In genomic region chr2:16359341-16359928, GRCm38 (mm10) we compare ENCODE assay signal across 9 mouse cellular contexts. TPM values are rescaled to one million over a fixed set of nuclear protein-coding genes. Genes with fewer than 3 reads are reported as not detected.
A peak's percentile ranks its signal among the peaks of the same experiment; 100 is the strongest.
DNase-seq lines count a peak whose midpoint lies in the region; ATAC-seq and TF ChIP-seq lines count a peak whose summit lies in the region.
"Had no signal": no experiment of that assay in that cellular context is flagged by ENCODE, and none has a peak within 500 bp of the region (broad histone marks: within the 10 kb centered on the region; RNA-seq: fewer than 3 reads in every experiment).

No protein-coding gene starts in this region.

- no peak for TF ChIP-seq CTCF in cortical plate, adult 2 months (IDR thresholded peaks at IDR 0.05; ENCODE audit: extremely low read depth, insufficient read depth, low read length)

- H3K27ac ChIP-seq in cortical plate, adult 2 months (ENCODE audit: insufficient read depth, low read length): no peak overlapping the region
- no peak overlapping the region for H3K27ac ChIP-seq in kidney, embryonic 16.5 days (ENCODE audit: low read length)
- H3K27ac ChIP-seq in midbrain, embryonic 16.5 days (ENCODE audit: low read length): no peak overlapping the region
- H3K27ac ChIP-seq: liver, embryonic 14.5 days had no signal

- DNase-seq in layer of hippocampus, adult 11-12 months (ENCODE audit: low spot score): peak; percentile 63
- no peak for DNase-seq in layer of hippocampus, postnatal 25 days (ENCODE audit: extremely low spot score in 1 of 2, low spot score in 1 of 2)
- DNase-seq in NIH3T3 (ENCODE audit: low read depth): peak; percentile 2
- DNase-seq in urinary bladder, postnatal 4 days (ENCODE audit: low spot score in 2 of 2): no peak

- H3K4me3 ChIP-seq in cortical plate, adult 2 months (ENCODE audit: insufficient read depth, low read length): peak overlapping the region; percentile 30; the same call in 1 of the 2 replicates
- H3K4me3 ChIP-seq in kidney, embryonic 16.5 days (ENCODE audit: low read length): peak overlapping the region; percentile 18
- peak overlapping the region; percentile 16 for H3K4me3 ChIP-seq in midbrain, embryonic 16.5 days (ENCODE audit: low read depth, low read length)

- H3K9me3 ChIP-seq in kidney, embryonic 16.5 days (ENCODE audit: low read length): no peaks in the 10 kb centered on the region
- no peaks in the 10 kb centered on the region for H3K9me3 ChIP-seq in midbrain, embryonic 16.5 days (replicated peaks; ENCODE audit: control insufficient read depth, low read length, poor library complexity, severe bottlenecking)

- no peaks in the 10 kb centered on the region for H3K27me3 ChIP-seq in kidney, embryonic 16.5 days (ENCODE audit: insufficient read depth, low read length)
- no peaks in the 10 kb centered on the region for H3K27me3 ChIP-seq in midbrain, embryonic 16.5 days (ENCODE audit: control insufficient read depth, insufficient read depth, low read depth, low read length)

- H3K4me2 ChIP-seq in kidney, embryonic 16.5 days (replicated peaks; ENCODE audit: low read depth, low read length): peak overlapping the region; percentile 44
- H3K4me2 ChIP-seq in midbrain, embryonic 16.5 days (ENCODE audit: low read length): peak overlapping the region; percentile 47; the same call in 1 of the 2 replicates

- H3K4me1 ChIP-seq in cortical plate, adult 2 months (ENCODE audit: control insufficient read depth, insufficient read depth, low read length): no peaks in the 10 kb centered on the region; the same call in 1 of the 2 replicates
- H3K4me1 ChIP-seq in kidney, embryonic 16.5 days (ENCODE audit: insufficient read depth, low read length): peaks cover 25% of the 10 kb centered on the region; the same call in 1 of the 2 replicates
- peaks cover 10% of the 10 kb centered on the region for H3K4me1 ChIP-seq in midbrain, embryonic 16.5 days (ENCODE audit: control insufficient read depth, insufficient read depth, low read length)

- no peak for ATAC-seq in kidney, embryonic 16.5 days (ENCODE audit: low FRiP score, low TSS enrichment)
- no peak for ATAC-seq in midbrain, embryonic 16.5 days
- ATAC-seq in megakaryocyte-erythroid progenitor cell, adult 5-6 weeks (replicated peaks; ENCODE audit: low FRiP score, low TSS enrichment, poor library complexity, severe bottlenecking): no peak

- WGBS in kidney, embryonic 16.5 days: 50% methylated on average over 3 of the region's 3 CpGs
- 66% methylated on average over 3 of the region's 3 CpGs for WGBS in midbrain, embryonic 16.5 days

- H3K9ac ChIP-seq in kidney, embryonic 16.5 days (replicated peaks; ENCODE audit: low read length): no peak overlapping the region
- no peak overlapping the region for H3K9ac ChIP-seq in midbrain, embryonic 16.5 days (ENCODE audit: low read depth, low read length)
- H3K9ac ChIP-seq: liver, embryonic 14.5 days had no signal

- TF ChIP-seq POLR2A in cortical plate, adult 2 months (IDR thresholded peaks at IDR 0.05; ENCODE audit: extremely low read depth, insufficient read depth, low read length): no peak

- H3K36me3 ChIP-seq in kidney, embryonic 16.5 days (ENCODE audit: insufficient read depth, low read length): no peaks in the 10 kb centered on the region
- no peaks in the 10 kb centered on the region for H3K36me3 ChIP-seq in midbrain, embryonic 16.5 days (ENCODE audit: control insufficient read depth, insufficient read depth, low read length)

RNA-seq across cellular contexts. Expression of gene Plxdc2, which starts 3.3 kb away (rescaled TPM):
- total RNA-seq in layer of hippocampus, postnatal 25 days (2021): 10 to 100 TPM; 25.7 to 28.9 TPM
- 18.3 and 19.1 TPM in 2 replicates for polyA plus RNA-seq in cortical plate, adult 2 months (2012; rRNA removed)
- polyA plus RNA-seq in kidney, embryonic 16.5 days (2015; fragmentation: Nextera tagmentation; extraction: Ambion mirVana): 41.0 and 41.4 TPM in 2 replicates
- 20.3 and 23.5 TPM in 2 replicates for polyA plus RNA-seq in midbrain, embryonic 16.5 days (2015; fragmentation: Nextera tagmentation; extraction: Ambion mirVana)
- 0.99 and 1.3 TPM in 2 replicates for total RNA-seq in megakaryocyte-erythroid progenitor cell, adult 5-6 weeks (2014; fragmentation: Nextera tagmentation)
- 0.61 and 1.3 TPM in 2 replicates for total RNA-seq in megakaryocyte-erythroid progenitor cell, adult 5-6 weeks (2017)

Comparison
In these comparisons a context has a peak if more than half of its experiments do, and no peak if none do; other contexts are left out.
1. DNase-seq: peak in layer of hippocampus, adult 11-12 months (single experiment) and NIH3T3 (single experiment); none in layer of hippocampus, postnatal 25 days (0 of 2) and urinary bladder, postnatal 4 days (0 of 2).
2. Peak in every context shown above with its lines, with median percentiles within 50 percentile points of each other: H3K4me3 ChIP-seq.